Mouse (Mus musculus) naive thymus-derived CD4-positive, alpha-beta T cell, adult 2 months (primary cell): ENCODE measurements around the gene Rims3.

Experiments used
- DNase-seq: peaks from one replicate; pipeline ENCODE4 v3.0.0-alpha.2; 2011; ENCODE audit warnings: low read depth

Rims3 gene

DNA sequence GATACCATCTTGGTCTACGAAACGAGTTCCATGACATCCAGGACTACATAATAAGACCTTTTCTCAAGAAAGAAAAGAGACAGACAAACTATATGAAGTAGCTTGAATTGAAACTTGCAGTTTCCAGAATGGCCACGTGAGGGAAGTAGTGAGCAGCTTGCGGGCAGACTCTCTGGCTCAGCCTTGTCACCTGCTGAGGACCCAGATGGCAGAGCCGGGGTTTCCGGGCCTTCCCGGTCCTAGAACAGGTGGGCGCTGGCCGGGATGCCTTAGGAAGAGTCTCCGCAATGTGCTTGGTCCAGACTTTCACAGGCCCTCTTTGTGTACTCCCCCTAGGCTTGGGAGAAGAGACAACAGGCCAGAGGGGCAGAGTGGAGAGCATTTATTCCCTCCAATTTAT is 3.7 kb upstream of the Rims3 start:
- DNase-seq = peak; percentile 85

DNA sequence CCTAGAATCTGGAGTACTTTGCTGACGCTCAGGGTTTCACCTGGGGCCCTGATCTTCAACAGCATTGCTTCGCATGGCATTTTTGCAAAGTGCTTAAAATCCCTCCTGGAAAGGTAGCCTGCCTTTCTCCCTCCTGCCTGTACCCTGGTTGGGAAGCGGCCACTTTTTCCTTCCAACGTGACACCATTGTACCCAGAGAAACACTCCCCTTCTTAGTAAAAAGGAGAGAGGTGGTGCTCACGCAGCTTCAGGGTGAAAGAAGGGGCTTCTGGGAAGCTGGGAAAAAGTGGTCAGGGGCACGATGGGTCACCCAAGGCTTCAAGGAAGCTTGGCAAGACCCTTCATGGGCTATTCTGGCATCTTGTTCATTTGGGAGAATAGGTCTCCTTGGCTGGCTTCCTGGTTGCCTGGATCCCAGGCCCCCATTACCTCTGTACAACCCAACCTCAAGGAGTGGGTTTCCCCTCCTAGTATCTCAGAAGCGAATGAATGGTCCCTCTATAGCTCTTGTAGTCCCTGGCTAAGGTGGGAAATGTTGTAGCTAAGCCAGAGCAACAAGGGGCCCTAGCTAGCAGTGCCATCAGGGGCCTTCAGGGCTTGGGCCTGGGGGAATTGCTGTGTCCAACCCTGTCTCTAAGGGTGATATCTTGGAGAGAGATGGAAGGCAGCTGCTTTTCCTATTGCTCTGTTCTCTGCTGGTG is 894 bp downstream of the Rims3 start:
- no peak for DNase-seq

- DNase-seq = no peak
Measured at GRCm38 (mm10) chr4:120856376-120856775, 1.8 kb downstream of the Rims3 start.

DNA sequence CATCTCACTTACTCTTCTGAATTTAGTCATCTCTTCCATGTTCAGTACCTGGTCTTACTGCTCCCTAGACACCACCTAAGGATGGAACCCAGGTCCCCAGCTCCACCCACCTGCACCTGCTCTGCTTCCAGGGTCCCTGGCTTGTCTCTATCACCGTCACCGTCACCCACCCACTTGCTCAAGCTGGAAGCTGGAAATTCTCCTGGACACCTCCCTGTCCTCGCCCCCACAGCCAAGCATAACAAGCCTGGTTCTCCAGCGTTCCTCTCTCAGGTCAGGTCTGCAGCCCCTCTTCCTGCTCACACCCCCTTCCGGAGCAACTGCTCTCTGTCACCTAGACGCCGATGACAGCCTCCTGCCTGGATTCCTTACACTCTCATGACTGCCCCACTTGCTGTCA is 5.2 kb downstream of the Rims3 start:
- no peak for DNase-seq

- DNase-seq = no peak
Measured at GRCm38 (mm10) chr4:120866211-120866610, 11.6 kb downstream of the Rims3 start.

DNA sequence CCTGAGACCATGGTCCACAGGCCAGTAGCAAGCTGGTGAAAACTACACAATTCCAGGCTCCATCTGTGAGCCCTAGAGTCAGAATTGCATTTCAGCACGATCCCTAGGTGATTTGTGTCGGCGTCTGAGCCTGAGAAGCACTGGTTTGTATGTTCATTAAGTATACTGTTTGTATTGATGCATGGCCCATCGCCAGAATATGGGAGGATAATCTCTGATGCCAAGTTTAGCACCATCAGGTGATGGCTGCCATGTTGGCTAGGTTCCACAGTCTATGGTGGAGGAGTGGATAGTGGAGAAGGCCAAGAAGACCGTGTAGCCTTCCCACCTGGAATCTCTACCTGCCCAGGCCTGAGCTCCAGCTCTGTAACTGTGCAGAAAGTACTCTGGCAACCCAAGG is 13.6 kb downstream of the Rims3 start:
- DNase-seq = no peak

DNA sequence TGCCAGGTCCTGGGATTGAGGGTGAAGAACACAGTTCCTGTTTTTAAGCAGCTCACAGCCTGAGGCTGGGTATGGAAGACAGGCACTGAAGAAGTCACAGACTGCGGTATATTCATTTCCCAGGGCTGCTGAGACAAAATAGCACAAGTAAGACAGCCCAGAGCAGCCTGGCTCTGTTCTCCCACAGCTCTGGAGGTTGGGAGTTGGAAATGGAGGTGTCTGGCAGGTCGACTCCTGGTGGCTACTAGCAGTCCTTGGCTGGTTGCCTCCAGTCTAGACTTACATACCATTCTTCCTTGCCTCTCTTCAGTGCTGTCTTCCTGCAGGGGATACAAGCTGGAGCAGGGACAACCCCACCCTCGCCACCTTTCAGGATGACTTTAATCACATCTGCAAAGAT is 14.4 kb downstream of the Rims3 start:
- DNase-seq = no peak

DNA sequence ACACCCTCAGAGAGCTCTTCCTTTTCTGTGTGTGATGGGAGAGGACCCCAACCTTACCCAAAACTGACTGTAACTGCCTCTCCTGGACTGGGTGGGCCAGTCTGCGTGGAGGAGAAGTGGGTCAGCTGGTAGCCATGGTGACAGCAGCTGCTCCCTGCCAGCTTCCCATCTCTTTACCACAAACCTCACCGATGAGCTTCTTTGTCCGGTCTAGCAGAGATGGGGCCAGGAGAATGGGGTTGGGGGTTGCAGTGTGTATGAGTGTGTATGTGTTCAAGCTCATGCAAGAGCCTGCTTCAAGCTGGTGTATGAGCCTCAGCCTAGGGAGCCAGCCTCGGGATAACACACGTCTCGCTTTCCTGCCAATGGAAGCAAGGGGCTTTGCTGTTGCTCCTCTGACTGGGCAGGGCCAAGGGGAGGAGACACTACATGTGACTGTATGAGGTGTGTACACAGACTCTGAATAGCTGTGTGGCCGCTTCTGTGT is 15.7 kb downstream of the Rims3 start:
- no peak for DNase-seq

DNA sequence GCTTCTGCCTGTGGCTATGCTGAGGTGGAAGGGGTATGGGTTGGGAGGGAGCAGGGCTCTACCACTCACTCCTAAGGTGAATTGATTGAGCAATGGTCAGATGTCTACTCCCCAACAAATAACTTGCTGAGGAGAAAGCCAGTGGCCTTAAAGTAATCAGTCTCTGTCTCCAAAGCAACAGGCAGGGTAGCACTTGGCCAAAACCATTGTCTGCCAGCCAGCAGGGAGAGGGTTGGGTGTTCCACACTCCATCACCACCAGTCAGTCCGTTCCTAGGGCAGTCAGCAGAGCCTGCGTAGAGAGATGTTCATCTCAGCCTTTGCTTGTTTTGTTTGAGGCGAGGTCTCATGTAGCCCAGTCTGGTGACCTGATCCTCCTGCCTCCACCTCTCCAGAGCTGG is 21.3 kb downstream of the Rims3 start:
- DNase-seq = no peak

- DNase-seq = no peak
Measured at GRCm38 (mm10) chr4:120878728-120879127, 24.1 kb downstream of the Rims3 start.

GRCm38 (mm10) chr4:120879386-120879785 is 24.8 kb downstream of the Rims3 start:
- no peak for DNase-seq

GRCm38 (mm10) chr4:120880731-120881432 is 26.3 kb downstream of the Rims3 start:
- DNase-seq = no peak

GRCm38 (mm10) chr4:120882002-120882625 is 27.5 kb downstream of the Rims3 start:
- peak; percentile 48 for DNase-seq

DNA sequence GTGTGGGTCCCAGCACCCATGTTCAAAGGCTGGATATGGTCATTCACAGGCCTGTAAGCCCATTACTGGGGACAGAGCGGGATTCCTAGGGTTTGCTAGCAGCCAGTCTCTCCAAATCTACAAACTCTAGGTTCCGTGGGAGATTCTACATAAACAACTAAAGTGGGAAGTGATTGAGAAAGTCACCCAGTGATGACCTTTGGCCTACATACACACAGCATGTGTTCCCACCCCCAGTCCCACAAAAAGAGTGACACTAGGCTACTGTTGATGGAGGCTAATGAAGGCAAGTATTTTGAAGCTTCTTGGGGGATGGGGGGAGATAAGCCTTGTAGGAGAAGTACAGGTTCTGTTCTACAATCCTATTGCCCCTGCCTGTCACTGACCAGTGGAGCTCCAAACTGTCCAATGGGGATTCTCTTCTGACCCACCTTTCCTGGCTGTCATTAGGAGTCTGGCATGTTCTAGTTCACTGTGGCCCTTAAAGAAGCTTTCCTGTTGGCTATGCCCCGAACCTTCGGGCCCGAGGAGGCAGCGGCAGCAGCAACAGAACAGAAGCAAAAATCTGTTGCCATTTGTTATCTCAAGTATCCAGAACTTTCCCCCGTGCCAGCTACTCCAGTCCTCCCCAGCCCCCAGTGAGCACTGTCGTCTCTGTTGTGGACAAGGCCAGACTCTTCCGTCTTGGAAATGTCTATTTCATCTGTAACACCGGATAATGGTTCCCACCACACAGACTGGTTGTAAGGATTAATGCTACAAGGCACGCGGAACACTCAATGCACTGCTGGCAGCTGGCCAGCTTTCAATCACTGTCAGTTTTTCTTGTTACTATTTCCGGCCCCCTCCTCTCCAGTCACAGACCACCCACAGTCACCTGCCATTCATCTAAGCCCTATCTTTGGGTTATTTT is 30.8 kb downstream of the Rims3 start:
- DNase-seq = no peak

DNA sequence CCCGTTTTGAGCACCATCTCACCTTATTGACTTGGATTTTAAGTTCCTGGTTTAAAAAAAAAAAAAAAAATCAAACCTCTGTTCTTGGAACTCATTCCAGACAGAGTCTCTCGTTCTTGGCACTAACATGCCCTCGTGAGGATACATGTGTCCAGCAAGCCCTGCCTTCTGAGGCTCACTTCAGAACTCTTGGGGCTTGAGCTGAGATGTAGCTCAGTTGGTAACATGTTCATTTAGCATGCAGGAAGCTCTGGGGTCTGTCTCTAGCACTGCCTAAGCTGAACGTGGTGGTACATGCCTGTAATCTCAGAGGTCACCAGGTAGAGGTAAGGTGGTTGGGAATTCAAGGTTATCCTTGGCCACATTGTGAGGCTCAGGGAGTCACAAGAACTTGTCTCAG is 31.5 kb downstream of the Rims3 start:
- no peak for DNase-seq

- no peak for DNase-seq
Measured at GRCm38 (mm10) chr4:120886811-120887210, 32.2 kb downstream of the Rims3 start.

DNA sequence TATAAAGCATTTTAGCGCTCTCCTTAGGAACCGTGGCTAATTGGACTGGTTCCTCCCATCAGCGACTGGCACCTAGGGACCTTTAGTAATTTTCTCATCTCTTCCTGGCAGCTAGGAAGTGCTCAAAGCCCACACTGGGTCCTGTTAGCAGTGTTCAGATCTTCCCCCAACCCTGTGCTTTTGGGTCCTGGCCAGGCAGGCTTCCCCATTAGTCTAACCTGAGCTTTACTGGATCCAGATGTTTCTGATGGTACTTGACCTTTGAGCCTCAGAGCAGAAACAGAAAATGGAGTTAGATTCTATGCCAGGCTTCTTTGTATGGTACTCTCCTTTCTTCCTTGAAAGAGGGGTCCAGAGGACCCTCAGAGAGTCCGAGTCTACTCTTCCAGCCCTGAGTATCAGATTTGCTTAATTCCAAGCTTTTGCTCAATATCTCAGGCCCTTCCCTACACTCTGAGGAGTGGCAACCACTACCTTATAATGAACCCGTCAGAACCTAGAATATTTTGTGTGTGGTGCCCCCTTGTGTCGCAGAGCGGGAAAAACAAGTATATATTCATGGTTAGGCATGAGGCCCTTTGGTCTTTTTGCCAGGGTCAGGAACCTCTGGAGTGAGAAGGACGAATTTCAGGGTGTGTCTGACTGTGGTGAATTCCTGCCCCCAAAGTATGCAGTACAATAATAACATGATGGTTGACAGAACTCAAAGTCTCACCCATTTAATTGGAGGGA is 32.9 kb downstream of the Rims3 start:
- peak; percentile 65 for DNase-seq

GRCm38 (mm10) chr4:120888884-120889283 is 34.3 kb downstream of the Rims3 start:
- no peak for DNase-seq

GRCm38 (mm10) chr4:120890754-120891440 is 36.3 kb downstream of the Rims3 start:
- DNase-seq = no peak

DNA sequence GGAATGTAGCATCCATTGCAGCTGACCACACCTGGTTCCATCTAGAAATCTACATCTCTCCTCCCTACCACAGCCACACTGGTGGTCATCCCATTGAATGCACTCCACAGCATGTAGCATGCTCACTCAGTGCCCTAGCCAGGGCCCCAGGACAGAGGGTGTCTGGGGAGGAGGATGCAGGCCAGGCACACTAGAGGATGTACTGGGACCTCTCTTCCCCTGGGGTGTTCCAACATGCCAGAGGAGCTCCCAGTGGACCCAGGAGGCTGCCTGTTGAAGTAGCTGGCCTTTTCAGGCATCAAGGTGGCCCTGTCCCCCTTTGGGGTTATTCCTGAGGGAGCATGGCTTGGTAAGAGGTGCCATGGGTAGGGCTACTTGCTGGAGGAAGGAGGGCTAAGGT is 37.3 kb downstream of the Rims3 start:
- no peak for DNase-seq

DNA sequence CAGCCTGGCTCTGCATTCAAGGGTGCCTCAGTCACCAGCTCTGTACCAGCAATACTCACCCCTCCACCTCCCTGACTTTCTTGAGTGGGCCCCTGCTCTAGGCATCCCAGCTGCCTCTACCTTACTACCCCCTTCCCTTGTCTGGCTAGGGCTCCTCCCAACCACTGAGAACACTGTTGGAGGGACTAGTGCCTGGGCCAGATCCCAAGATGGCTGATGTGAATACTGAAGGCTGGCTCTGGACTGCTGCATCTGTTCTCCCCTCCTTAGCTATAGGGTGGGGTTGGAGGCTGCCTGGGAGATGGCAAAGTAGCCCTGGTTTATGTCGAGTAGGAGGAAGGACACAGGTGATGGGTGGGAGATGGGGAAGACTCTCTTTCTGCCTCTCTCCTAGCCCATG is 37.9 kb downstream of the Rims3 start:
- no peak for DNase-seq
